Mouse (Mus musculus) liver, embryonic 11.5 days (tissue): ENCODE measurements around the gene Gstp3. TPM values are rescaled to one million over a fixed set of nuclear protein-coding genes. Genes with fewer than 3 reads are reported as not detected.

ENCODE experiments used
- ATAC-seq: fragments of 200-750 bp; cut with Nextera tagmentation; replicated peaks from 2 replicates; pipeline ENCODE4 v1.8.0; 2017; ENCODE audit warnings: moderate number of reproducible peaks, mild to moderate bottlenecking, moderate TSS enrichment, moderate library complexity; ENCODE audit not compliant: low FRiP score
- DNase-seq: peaks from one replicate; pipeline ENCODE4 v3.0.0-alpha.2; 2017; ENCODE audit warnings: low spot score
- H3K27ac ChIP-seq: fragments of 300-500 bp; sonication (generic); 2 replicates; pipeline ENCODE4 v1.5.1; 2014; ENCODE audit warnings: mild to moderate bottlenecking, low read depth, low read length, control low read depth
- H3K27me3 ChIP-seq: fragments of 300-500 bp; sonication (generic); replicated peaks from 2 replicates; pipeline ENCODE4 v1.6.1; 2014; ENCODE audit warnings: low read length, mixed read lengths; ENCODE audit not compliant: control insufficient read depth, insufficient read depth
- H3K36me3 ChIP-seq: fragments of 300-500 bp; sonication (generic); 2 replicates; pipeline ENCODE4 v1.6.1; 2014; ENCODE audit warnings: mild to moderate bottlenecking, low read length, moderate library complexity, mixed read lengths; ENCODE audit not compliant: control insufficient read depth, insufficient read depth
- H3K4me1 ChIP-seq: fragments of 300-500 bp; sonication (generic); replicated peaks from 2 replicates; pipeline ENCODE4 v1.6.1; 2014; ENCODE audit warnings: low read length, mixed read lengths; ENCODE audit not compliant: control insufficient read depth, insufficient read depth
- H3K4me2 ChIP-seq: fragments of 300-500 bp; sonication (generic); 2 replicates; pipeline ENCODE4 v1.6.1; 2014; ENCODE audit warnings: mild to moderate bottlenecking, control low read depth, moderate library complexity
- H3K4me3 ChIP-seq: fragments of 300-500 bp; sonication (generic); 2 replicates; pipeline ENCODE4 v1.5.1; 2014; ENCODE audit warnings: low read depth, low read length, control low read depth
- H3K9ac ChIP-seq: fragments of 300-500 bp; sonication (generic); 2 replicates; pipeline ENCODE4 v1.6.1; 2014; ENCODE audit warnings: low read depth, low read length, control low read depth
- H3K9me3 ChIP-seq: fragments of 300-500 bp; sonication (generic); 2 replicates; pipeline ENCODE4 v1.6.1; 2016; ENCODE audit warnings: low read length, inconsistent platforms, mixed read lengths; ENCODE audit not compliant: control insufficient read depth
- WGBS: fragments of 180-500 bp; shearing (Covaris S2); extraction: QIAGEN DNeasy Blood & Tissue Kit; methylation state at CpG from one replicate; pipeline ENCODE4 v1.1.7; 2014; 5-methylcytosine and 5-hydroxymethylcytosine counted together
- polyA plus RNA-seq: library from polyadenylated mRNA; unstranded; fragments of >200 nt; fragmentation: Nextera tagmentation; extraction: Ambion mirVana; gene quantifications from 2 replicates; pipeline ENCODE4 v1.2.1, GENCODE M21; 2014

Gstp3 gene
- polyA plus RNA-seq, 1 experiment from 2014 or later = 16.7 TPM

GRCm38 (mm10) chr19:4015635-4016034, 43.7 kb downstream of the Gstp3 start:
- H3K27ac ChIP-seq = peak overlapping the region; percentile 76
- no peak overlapping the region for H3K4me3 ChIP-seq
- H3K9ac ChIP-seq = peak overlapping the region; percentile 13; the same call in 1 of the 2 replicates
- H3K27me3 ChIP-seq = no peaks in the 10 kb centered on the region
- peak; percentile 63 for ATAC-seq
- 0 out of 2 replicates have a peak overlapping the region, but pooled peaks have one; percentile 6 for H3K4me2 ChIP-seq
- no peaks in the 10 kb centered on the region for H3K36me3 ChIP-seq
- H3K4me1 ChIP-seq = peaks cover 31% of the 10 kb centered on the region
- WGBS = 35% methylated on average over 5 of the region's 5 CpGs
- DNase-seq = no peak
- H3K9me3 ChIP-seq = no peaks in the 10 kb centered on the region

GRCm38 (mm10) chr19:4014802-4015201, 44.6 kb downstream of the Gstp3 start:
- no peaks in the 10 kb centered on the region for H3K27me3 ChIP-seq
- no peak for ATAC-seq
- H3K9ac ChIP-seq = 0 out of 2 replicates have a peak overlapping the region, but pooled peaks have one; percentile 13
- peak overlapping the region; percentile 76 for H3K27ac ChIP-seq
- DNase-seq = no peak
- H3K4me1 ChIP-seq = peaks cover 31% of the 10 kb centered on the region
- no peak overlapping the region for H3K4me3 ChIP-seq
- H3K36me3 ChIP-seq = peaks cover 2% of the 10 kb centered on the region; the same call in 1 of the 2 replicates
- no peaks in the 10 kb centered on the region for H3K9me3 ChIP-seq
- no peak overlapping the region for H3K4me2 ChIP-seq

- no peak for DNase-seq
- no peaks in the 10 kb centered on the region for H3K9me3 ChIP-seq
- ATAC-seq = peak; percentile 53
- peak overlapping the region; percentile 82 for H3K27ac ChIP-seq
- WGBS = 12% methylated on average over 9 of the region's 9 CpGs
- peak overlapping the region; percentile 89 for H3K4me3 ChIP-seq
- peak overlapping the region; percentile 71 for H3K9ac ChIP-seq
- H3K4me2 ChIP-seq = peak overlapping the region; percentile 83
- peaks cover 17% of the 10 kb centered on the region for H3K36me3 ChIP-seq
- H3K27me3 ChIP-seq = no peaks in the 10 kb centered on the region
- H3K4me1 ChIP-seq = peaks cover 27% of the 10 kb centered on the region
Measured at GRCm38 (mm10) chr19:4013066-4013465, 46.3 kb downstream of the Gstp3 start.

GRCm38 (mm10) chr19:4012432-4013022, 46.8 kb downstream of the Gstp3 start, which contains the start of gene Ndufv1:
Gene Ndufv1 (minus strand): TSS chr19:4012806.
- peak; percentile 97 for ATAC-seq
- Histone ChIP-seq H3K4me1 (peaks cover 27% of the 10 kb centered on the region), H3K9me3 (no peaks in the 10 kb centered on the region), H3K9ac (peak within 1 kb of the TSS; percentile 90), H3K27ac (peak within 1 kb of the TSS; percentile 82), H3K4me2 (peak within 1 kb of the TSS; percentile 90), H3K27me3 (no peaks in the 10 kb centered on the region), H3K4me3 (peak within 1 kb of the TSS; percentile 89), H3K36me3 (peaks cover 22% of the 10 kb centered on the region)
- peak; percentile 96 for DNase-seq
- 0% methylated on average over 45 of the region's 45 CpGs for WGBS

- Histone ChIP-seq H3K9ac (no peak overlapping the region), H3K4me1 (peaks cover 23% of the 10 kb centered on the region), H3K36me3 (peaks cover 35% of the 10 kb centered on the region), H3K4me3 (peak overlapping the region; percentile 89; the same call in 1 of the 2 replicates), H3K9me3 (no peaks in the 10 kb centered on the region), H3K4me2 (peak overlapping the region; percentile 90), H3K27ac (no peak overlapping the region), H3K27me3 (no peaks in the 10 kb centered on the region)
- 90% methylated on average over 5 of the region's 5 CpGs for WGBS
- no peak for DNase-seq
- no peak for ATAC-seq
Measured at GRCm38 (mm10) chr19:4011086-4011485, 48.3 kb downstream of the Gstp3 start.

Other genes starting within 250 kb of the Gstp3 start
- gene Chka, start 207.8 kb downstream of the Gstp3 start, polyA plus RNA-seq = 35.4 and 37.5 TPM in 2 replicates
- 39.8 and 42.8 TPM in 2 replicates for gene Tcirg1, start 152.4 kb downstream of the Gstp3 start, polyA plus RNA-seq
- gene Ndufs8, start 146.8 kb downstream of the Gstp3 start, polyA plus RNA-seq = 278 and 287 TPM in 2 replicates
- gene Aldh3b1, start 129.8 kb downstream of the Gstp3 start, polyA plus RNA-seq = 1.7 TPM in 2 replicates
- 14.2 and 16.0 TPM in 2 replicates for gene Unc93b1, start 124.4 kb downstream of the Gstp3 start, polyA plus RNA-seq
- not detected in 2 replicates for gene Aldh3b3, start 100.9 kb downstream of the Gstp3 start, polyA plus RNA-seq
- gene Aldh3b2, start 87.2 kb downstream of the Gstp3 start, polyA plus RNA-seq = 0.48 and 0.70 TPM in 2 replicates
- 12.0 and 14.5 TPM in 2 replicates for gene Acy3, start 73.0 kb downstream of the Gstp3 start, polyA plus RNA-seq
- 1.8 TPM in 2 replicates for gene Tbx10, start 66.8 kb downstream of the Gstp3 start, polyA plus RNA-seq
- gene Nudt8, start 59.0 kb downstream of the Gstp3 start, polyA plus RNA-seq = 30.8 and 32.3 TPM in 2 replicates
- gene Gm49405, start 58.9 kb downstream of the Gstp3 start, polyA plus RNA-seq = 1.6 and 2.4 TPM in 2 replicates
- 2.8 and 4.1 TPM in 2 replicates for gene Doc2g, start 56.3 kb downstream of the Gstp3 start, polyA plus RNA-seq
- 232 and 234 TPM in 2 replicates for gene Ndufv1, start 46.8 kb downstream of the Gstp3 start, polyA plus RNA-seq
- gene Gstp1, start 21.6 kb downstream of the Gstp3 start, polyA plus RNA-seq = 733 and 765 TPM in 2 replicates
- gene Gstp2, start 13.5 kb downstream of the Gstp3 start, polyA plus RNA-seq = 5.5 and 6.1 TPM in 2 replicates
- 0.51 and 0.52 TPM in 2 replicates for gene Cabp2, start 22.0 kb upstream of the Gstp3 start, polyA plus RNA-seq
- 121 and 135 TPM in 2 replicates for gene Cdk2ap2, start 37.6 kb upstream of the Gstp3 start, polyA plus RNA-seq
- 7.2 and 8.0 TPM in 2 replicates for gene Pitpnm1, start 40.4 kb upstream of the Gstp3 start, polyA plus RNA-seq
- 56.2 and 61.8 TPM in 2 replicates for gene Aip, start 66.3 kb upstream of the Gstp3 start, polyA plus RNA-seq
- gene Gpr152, start 80.2 kb upstream of the Gstp3 start, polyA plus RNA-seq = not detected in 2 replicates
- 0.21 TPM in 1 of 2 replicates, not detected in the other for gene Cabp4, start 84.5 kb upstream of the Gstp3 start, polyA plus RNA-seq
- 126 and 132 TPM in 2 replicates for gene Coro1b, start 89.0 kb upstream of the Gstp3 start, polyA plus RNA-seq
- 38.7 and 41.1 TPM in 2 replicates for gene Ptprcap, start 94.0 kb upstream of the Gstp3 start, polyA plus RNA-seq
- 41.0 and 53.5 TPM in 2 replicates for gene Rps6kb2, start 103.8 kb upstream of the Gstp3 start, polyA plus RNA-seq
- gene Carns1, start 115.9 kb upstream of the Gstp3 start, polyA plus RNA-seq = 0.89 and 1.2 TPM in 2 replicates
- gene Tbc1d10c, start 131.7 kb upstream of the Gstp3 start, polyA plus RNA-seq = 3.3 and 3.4 TPM in 2 replicates
- gene Ppp1ca, start 132.5 kb upstream of the Gstp3 start, polyA plus RNA-seq = 773 and 809 TPM in 2 replicates
- gene Rad9a, start 142.1 kb upstream of the Gstp3 start, polyA plus RNA-seq = 35.7 and 38.8 TPM in 2 replicates
- 1.9 and 2.4 TPM in 2 replicates for gene Clcf1, start 154.7 kb upstream of the Gstp3 start, polyA plus RNA-seq
- gene AC109138.7, start 154.8 kb upstream of the Gstp3 start, polyA plus RNA-seq = not detected in 2 replicates
- 22.1 and 24.9 TPM in 2 replicates for gene Pold4, start 172.3 kb upstream of the Gstp3 start, polyA plus RNA-seq
- gene Ssh3, start 209.6 kb upstream of the Gstp3 start, polyA plus RNA-seq = 3.2 and 3.3 TPM in 2 replicates
- gene Ankrd13d, start 223.6 kb upstream of the Gstp3 start, polyA plus RNA-seq = 2.9 and 3.2 TPM in 2 replicates
- 22.1 and 23.1 TPM in 2 replicates for gene Grk2, start 246.7 kb upstream of the Gstp3 start, polyA plus RNA-seq